Mouse (Mus musculus) stomach, postnatal 0 days (tissue): ENCODE results near the gene Zim1.

Experiments used
- CTCF ChIP-seq: IDR thresholded peaks from 2 replicates; pipeline ENCODE4 v1.5.1; 2016; ENCODE audit warnings: antibody characterized with exemption, low read depth, mild to moderate bottlenecking, moderate library complexity
- EP300 ChIP-seq: optimal IDR thresholded peaks from 2 replicates; pipeline ENCODE3; 2016; ENCODE audit warnings: antibody characterized with exemption

DNA sequence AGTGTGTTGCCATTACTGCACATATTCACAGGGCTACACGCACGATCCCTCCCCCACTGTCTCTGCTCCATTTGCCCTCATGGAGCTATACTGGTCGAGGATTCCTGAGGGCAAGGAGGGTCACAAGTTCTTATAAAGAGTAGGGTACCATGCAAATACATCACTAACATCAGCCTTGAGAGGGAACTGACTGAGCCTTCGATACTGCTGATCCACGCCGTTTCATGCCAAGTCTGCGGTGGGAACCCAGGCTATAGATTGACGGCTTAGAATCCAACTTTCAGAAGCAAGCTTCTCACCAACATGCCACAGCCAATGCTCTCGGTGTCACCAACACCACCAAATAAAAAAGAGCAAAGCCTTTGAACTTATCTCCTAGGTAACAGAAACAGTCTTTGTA lies 45.7 kb downstream of the Zim1 start:
- TF ChIP-seq CTCF (no peak), EP300 (no peak)
